Mouse (Mus musculus) ES-E14 (cell line): ENCODE results near the gene Ctnnb1. TPM values are rescaled to one million over a fixed set of nuclear protein-coding genes. Genes with fewer than 3 reads are reported as not detected.

Experiments used
- DNase-seq: peaks from one replicate; pipeline ENCODE4 v3.0.0-alpha.2; 2013; ENCODE audit warnings: low read depth, low spot score
- H3K27ac ChIP-seq: 2 replicates; pipeline ENCODE4 v1.5.1; 2012; ENCODE audit warnings: low read depth, mild to moderate bottlenecking, low read length, moderate library complexity, mixed read lengths; ENCODE audit not compliant: poor library complexity, insufficient read depth, severe bottlenecking
- H3K36me3 ChIP-seq: 2 replicates; pipeline ENCODE4 v1.6.1; 2012; ENCODE audit warnings: mild to moderate bottlenecking, low read length, moderate library complexity, mixed read lengths; ENCODE audit not compliant: control insufficient read depth, poor library complexity, insufficient read depth, severe bottlenecking
- H3K4me1 ChIP-seq, 2 experiments: fragments of 150-350 bp in 1 of 2; sonication (generic) in 1 of 2; 2 replicates each; pipeline ENCODE4 v1.6.1; 2012; ENCODE audit warnings: low read length in 2 of 2, mild to moderate bottlenecking in 1 of 2, mixed read lengths in 1 of 2; ENCODE audit not compliant: control insufficient read depth in 2 of 2, insufficient read depth in 2 of 2, poor library complexity in 1 of 2
- H3K4me3 ChIP-seq, 2 experiments: fragments of 150-350 bp in 1 of 2; sonication (generic) in 1 of 2; 2 replicates each; pipeline ENCODE4 v1.5.1; 2012; ENCODE audit warnings: low read length in 2 of 2, low read depth in 1 of 2, mild to moderate bottlenecking in 1 of 2, mixed read lengths in 1 of 2; ENCODE audit not compliant: insufficient read depth in 1 of 2, poor library complexity in 1 of 2, severe bottlenecking in 1 of 2
- H3K9ac ChIP-seq: 2 replicates; pipeline ENCODE4 v1.6.1; 2012; ENCODE audit warnings: low read depth, mild to moderate bottlenecking, low read length, mixed read lengths; ENCODE audit not compliant: poor library complexity, insufficient read depth, severe bottlenecking
- H3K9me3 ChIP-seq: fragments of 150-350 bp; sonication (generic); 2 replicates; pipeline ENCODE4 v1.6.1; 2012; ENCODE audit warnings: low read depth, mild to moderate bottlenecking, low read length; ENCODE audit not compliant: control insufficient read depth, insufficient read depth
- CHD2 ChIP-seq: IDR thresholded peaks from 2 replicates; pipeline ENCODE4 v1.6.1; 2014; ENCODE audit warnings: mild to moderate bottlenecking, low read depth, low read length, inconsistent platforms
- HCFC1 ChIP-seq: IDR thresholded peaks from 2 replicates; pipeline ENCODE4 v1.6.1; 2012; ENCODE audit warnings: low read length, inconsistent platforms, borderline replicate concordance; ENCODE audit not compliant: insufficient read depth
- MAFK ChIP-seq: IDR thresholded peaks from 2 replicates; pipeline ENCODE4 v1.6.1; 2014; ENCODE audit warnings: mild to moderate bottlenecking, low read depth, low read length, inconsistent platforms; ENCODE audit not compliant: insufficient read depth
- ZC3H11A ChIP-seq: IDR thresholded peaks from 2 replicates; pipeline ENCODE4 v1.6.1; 2012; ENCODE audit warnings: low read depth, mild to moderate bottlenecking, inconsistent platforms, low read length, borderline replicate concordance
- ZNF384 ChIP-seq: IDR thresholded peaks from 2 replicates; pipeline ENCODE4 v1.6.1; 2012; ENCODE audit warnings: low read depth, low read length, inconsistent platforms
- in situ Hi-C, 2 experiments: fragments of 600-800 bp; cut with MboI; formaldehyde crosslinking; loops; one replicate each; pipeline ENCODE4 v1.15.1; 2025; ENCODE audit warnings: low sequenced_read_pairs in 2 of 2, inconsistent platforms in 1 of 2; ENCODE audit not compliant: unreplicated experiment in 2 of 2
- total RNA-seq: library from RNA; depleted of rRNA; stranded (reverse); fragments of 300-350 nt; gene quantifications from 2 replicates; pipeline ENCODE4 v1.2.3, GENCODE M21; 2012

Gene Ctnnb1
- total RNA-seq, 1 experiment = 572 TPM

DNA sequence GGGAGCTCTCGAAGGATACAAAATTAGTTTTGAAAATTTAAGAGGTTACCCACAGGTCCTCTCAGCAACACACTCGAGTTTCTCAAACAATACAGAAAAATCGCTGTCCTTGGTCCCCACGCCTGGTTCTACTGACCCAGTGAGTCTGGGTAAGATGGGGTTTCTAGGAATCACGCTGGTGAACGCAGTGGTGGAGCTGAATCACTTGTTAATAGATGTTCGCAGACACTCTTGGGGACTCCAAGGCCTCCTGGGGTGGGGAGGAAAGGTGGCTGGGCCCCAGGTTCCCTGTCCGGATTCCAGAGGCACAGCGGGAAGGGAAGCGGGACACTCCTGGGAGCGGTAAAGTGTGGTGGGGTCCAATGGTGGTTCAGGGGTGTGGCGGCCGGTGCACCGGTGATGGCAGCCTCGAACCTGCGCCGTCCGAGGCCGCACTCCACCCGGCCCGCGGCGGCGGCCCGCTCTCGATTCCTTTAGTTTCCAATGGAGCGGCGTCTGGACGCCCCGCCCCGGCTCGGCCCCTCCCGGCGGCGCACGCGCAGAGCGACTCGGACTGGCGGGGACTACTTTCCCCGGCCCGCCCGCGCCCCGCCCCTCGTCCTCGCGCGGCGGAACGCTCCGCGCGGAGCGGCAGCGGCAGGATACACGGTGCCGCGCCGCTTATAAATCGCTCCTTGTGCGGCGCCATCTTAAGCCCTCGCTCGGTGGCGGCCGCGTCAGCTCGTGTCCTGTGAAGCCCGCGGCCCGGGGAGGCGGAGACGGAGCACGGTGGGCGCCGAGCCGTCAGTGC lies 4.0 kb downstream of the Ctnnb1 start:
- peak overlapping the region; percentile 88 for H3K27ac ChIP-seq
- peaks cover 0 to 19% of the 10 kb centered on the region in 2 experiments; a peak in 3 of 4 replicates for H3K4me1 ChIP-seq
- in situ Hi-C loops = no loop called here
- H3K9me3 ChIP-seq = no peaks in the 10 kb centered on the region
- peaks cover 4% of the 10 kb centered on the region; the same call in 1 of the 2 replicates for H3K36me3 ChIP-seq
- DNase-seq = peak; percentile 88
- peak overlapping the region; percentile 99 for H3K9ac ChIP-seq
- peak overlapping the region; percentile 35 to 100; a peak in 3 of 4 replicates for H3K4me3 ChIP-seq
- TF ChIP-seq ZC3H11A (0 out of 2 replicates have a peak, but pooled peaks have one; percentile 39), HCFC1 (no peak)

DNA sequence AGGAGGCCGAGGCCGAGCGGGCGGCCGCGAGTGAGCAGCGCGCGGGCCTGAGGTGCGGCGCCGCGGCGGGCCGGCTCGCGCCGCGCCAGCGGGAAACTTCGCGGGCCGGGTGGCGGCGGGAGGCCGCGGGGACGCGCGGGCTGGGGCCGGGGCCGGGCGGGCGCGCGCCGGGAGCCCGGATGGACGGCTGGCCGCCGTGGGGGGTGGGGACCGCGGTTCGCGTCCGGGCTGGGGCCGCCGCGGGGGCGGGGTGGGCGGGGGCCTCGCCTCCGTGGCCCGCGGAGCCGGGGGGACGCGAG lies 4.5 kb downstream of the Ctnnb1 start:
- DNase-seq = no peak
- peak overlapping the region; percentile 88 for H3K27ac ChIP-seq
- H3K4me3 ChIP-seq = peak overlapping the region; percentile 91 to 100
- no peaks in the 10 kb centered on the region for H3K9me3 ChIP-seq
- H3K36me3 ChIP-seq = peaks cover 8% of the 10 kb centered on the region; the same call in 1 of the 2 replicates
- peaks cover 0 to 24% of the 10 kb centered on the region in 2 experiments; a peak in 3 of 4 replicates for H3K4me1 ChIP-seq
- peak overlapping the region; percentile 99 for H3K9ac ChIP-seq
- in situ Hi-C loops = no loop called here
- no peak for TF ChIP-seq ZC3H11A
- TF ChIP-seq MAFK = no peak
- TF ChIP-seq HCFC1 = no peak
- no peak for TF ChIP-seq ZNF384
- no peak for TF ChIP-seq CHD2

DNA sequence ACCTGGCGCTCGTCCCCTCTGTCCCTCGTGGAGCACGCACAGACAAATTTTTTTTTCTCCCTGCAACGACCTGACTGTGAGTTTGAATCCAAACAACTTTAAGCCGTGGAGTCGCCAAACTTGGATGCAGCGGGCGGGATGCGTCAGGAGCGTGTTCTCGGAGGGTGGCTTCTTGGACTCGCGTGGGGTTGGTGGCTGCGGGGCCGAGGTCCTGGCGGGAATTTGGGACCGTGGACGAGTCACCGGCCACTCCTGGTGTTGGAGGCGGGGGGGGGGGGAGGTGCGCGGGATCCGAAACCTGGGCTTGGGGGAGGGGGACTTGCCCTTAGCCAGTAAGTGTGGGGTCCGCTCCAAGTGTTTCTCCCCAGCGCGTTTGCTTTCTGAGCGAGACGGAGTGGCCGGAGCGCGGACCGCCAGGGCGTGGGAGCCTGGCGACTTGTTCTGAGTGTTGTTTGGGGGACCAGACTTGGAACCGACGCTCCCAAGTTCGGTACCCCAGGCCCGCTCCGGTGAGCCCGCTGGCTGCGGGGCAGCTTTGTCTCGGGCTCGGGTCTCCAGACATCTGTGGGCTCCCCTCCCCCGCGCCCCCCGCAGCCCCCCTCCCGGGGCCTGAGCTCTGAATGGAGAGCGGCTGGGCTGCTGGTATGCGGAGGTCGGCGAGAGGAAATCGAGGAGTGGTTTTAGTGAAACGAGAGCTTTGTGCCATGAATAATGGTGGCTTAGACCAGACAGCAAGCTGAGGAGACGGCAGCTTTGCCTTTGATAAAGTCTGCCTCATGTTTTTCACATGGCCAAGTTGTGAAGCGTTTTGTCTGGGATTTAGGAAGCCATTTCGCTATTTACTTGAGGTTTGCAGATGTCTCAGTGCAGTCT lies 5.1 kb downstream of the Ctnnb1 start:
- no peaks in the 10 kb centered on the region for H3K9me3 ChIP-seq
- H3K36me3 ChIP-seq = peaks cover 8% of the 10 kb centered on the region
- H3K27ac ChIP-seq = peak overlapping the region; percentile 88

DNA sequence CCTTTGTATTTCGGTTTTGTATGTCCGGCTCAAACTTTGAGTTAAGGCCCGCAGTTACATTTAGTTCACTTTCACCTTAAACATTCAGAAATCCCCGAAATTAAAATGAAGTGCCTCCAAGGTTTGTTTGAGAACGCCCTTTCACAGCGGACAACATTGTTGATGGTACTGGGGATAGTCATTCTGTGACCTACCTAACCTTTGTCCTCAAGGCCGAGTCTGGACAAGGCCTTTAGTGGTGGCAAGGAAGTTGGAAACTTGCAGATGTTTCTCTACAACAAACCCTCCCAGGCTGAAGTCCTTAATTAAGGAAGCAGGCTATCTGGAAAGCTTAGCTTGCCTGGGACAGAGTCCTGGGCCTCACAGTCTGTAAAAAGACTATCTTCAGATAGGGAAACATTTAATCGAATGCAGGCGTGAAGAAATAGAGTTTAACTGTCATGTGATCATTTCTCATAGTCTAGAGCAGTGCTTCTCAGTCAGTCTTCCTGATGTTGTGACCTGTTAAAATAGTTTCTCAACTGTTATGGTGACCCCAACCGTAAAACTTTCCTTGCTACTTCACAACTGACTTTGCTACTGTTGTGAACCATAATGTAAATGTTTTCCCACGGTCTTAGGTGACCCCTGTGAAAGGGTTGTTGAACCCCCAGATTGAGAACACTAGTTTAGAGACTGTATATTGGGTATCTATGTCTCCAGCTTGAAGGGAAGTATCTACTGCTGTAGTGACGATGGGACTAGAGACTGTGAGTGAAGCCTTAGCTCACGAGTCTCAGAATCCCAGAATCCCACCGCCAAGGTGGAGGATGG lies 6.0 kb downstream of the Ctnnb1 start:
- TF ChIP-seq MAFK = no peak
- no peak for TF ChIP-seq ZC3H11A
- no peak for TF ChIP-seq CHD2
- no peak for TF ChIP-seq ZNF384
- TF ChIP-seq HCFC1 = no peak
- Histone ChIP-seq H3K4me1 (peaks cover 0 to 26% of the 10 kb centered on the region in 2 experiments; a peak in 3 of 4 replicates), H3K9me3 (no peaks in the 10 kb centered on the region), H3K9ac (peak overlapping the region; percentile 99), H3K27ac (no peak overlapping the region), H3K36me3 (peaks cover 11% of the 10 kb centered on the region), H3K4me3 (peak overlapping the region; percentile 91 to 100)
- DNase-seq = no peak
- in situ Hi-C loops = no loop called here

More for the DNA sequence above, 5.1 kb downstream of the Ctnnb1 start:
- DNase-seq = no peak
- Histone ChIP-seq H3K4me1 (peaks cover 0 to 24% of the 10 kb centered on the region in 2 experiments; a peak in 3 of 4 replicates), H3K9ac (peak overlapping the region; percentile 99), H3K4me3 (peak overlapping the region; percentile 91 to 100)
- in situ Hi-C loops = no loop called here
- TF ChIP-seq ZC3H11A (no peak), MAFK (no peak), HCFC1 (no peak), ZNF384 (no peak), CHD2 (no peak)
